Mouse (Mus musculus): Measurements from ENCODE around the gene Rpl36a-ps1.

Rpl36a-ps1 gene

DNA sequence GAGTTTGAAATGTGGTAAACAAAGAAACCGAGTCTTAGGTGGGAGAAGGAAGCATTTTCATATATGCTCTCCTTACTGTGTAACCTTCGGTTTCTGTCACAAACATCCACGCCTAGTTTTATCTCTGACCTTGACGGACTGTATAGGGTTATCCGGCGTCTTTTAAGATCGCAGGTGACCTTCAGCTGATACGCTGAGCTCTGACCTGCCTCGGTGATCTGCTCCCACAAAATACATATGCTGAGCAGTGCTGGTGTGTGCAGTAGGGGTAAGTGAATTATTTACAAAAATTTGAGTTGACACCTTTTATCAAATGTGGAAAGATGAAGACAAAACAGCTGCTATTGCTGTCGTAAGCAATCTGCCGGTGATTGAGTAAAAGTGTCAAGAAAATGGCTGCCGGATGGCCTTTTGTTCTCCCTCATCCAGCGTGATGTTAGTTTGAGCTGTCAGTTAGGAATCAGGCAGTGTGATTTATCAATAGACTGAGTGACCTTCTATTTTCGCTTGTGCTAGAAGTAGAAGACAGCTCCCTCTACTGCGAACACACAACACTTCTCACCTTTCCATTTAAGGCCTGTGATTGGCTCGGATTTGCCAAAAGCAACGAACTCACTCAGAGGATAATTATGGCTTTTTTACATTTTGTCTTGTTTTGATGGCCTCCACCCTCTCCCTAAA, 35.0 kb downstream of the Rpl36a-ps1 start:
- in situ Hi-C loops (cut with MboI; ENCODE audit: low pct_unique_long_range_greater_than_20kb in 1 of 2, low sequenced_read_pairs in 2 of 2, unreplicated experiment in 1 of 2): no loop called here

DNA sequence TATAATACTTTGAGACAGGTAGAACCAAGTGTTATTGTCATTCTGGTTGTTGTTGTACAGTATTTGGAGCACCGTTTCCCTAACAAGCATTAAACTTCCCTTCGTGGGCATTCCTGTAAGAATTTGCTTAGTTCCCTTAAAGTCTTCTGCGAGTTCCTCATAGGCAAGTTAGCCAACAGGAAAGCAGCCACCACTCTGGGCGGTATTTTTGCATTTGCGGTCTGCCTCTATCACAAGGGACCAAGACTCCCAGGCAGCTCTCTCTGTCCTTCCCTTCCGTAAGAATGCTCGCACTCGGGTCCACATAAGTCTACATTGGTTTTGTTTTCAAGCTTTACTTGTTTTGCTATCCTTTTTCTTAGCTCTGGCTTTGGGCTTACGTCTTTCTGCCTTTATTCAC, 37.3 kb downstream of the Rpl36a-ps1 start:
- in situ Hi-C loops (cut with MboI; ENCODE audit: low pct_unique_long_range_greater_than_20kb in 1 of 2, low sequenced_read_pairs in 2 of 2, unreplicated experiment in 1 of 2): no loop called here

DNA sequence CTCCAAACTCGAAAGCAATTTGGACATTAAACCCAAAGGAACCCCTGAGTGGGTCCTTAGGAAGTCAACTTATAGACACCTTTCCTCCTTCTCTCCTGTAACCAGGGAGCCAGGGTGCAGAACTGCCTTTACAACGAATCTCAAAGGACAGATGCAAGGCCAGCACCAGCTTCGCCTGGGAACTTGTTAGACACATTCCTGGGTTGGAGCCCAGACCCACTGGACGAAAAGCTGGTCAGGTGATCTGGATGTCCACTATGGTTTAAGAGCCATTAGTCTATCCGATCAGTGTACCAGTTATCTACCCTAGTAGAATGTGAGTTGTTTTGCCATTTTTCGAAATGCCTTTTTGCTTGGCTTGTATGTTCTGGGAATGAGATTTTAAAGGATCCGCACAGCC, 41.7 kb downstream of the Rpl36a-ps1 start:
- in situ Hi-C loops (cut with MboI; ENCODE audit: low pct_unique_long_range_greater_than_20kb in 1 of 2, low sequenced_read_pairs in 2 of 2, unreplicated experiment in 1 of 2): no loop called here

DNA sequence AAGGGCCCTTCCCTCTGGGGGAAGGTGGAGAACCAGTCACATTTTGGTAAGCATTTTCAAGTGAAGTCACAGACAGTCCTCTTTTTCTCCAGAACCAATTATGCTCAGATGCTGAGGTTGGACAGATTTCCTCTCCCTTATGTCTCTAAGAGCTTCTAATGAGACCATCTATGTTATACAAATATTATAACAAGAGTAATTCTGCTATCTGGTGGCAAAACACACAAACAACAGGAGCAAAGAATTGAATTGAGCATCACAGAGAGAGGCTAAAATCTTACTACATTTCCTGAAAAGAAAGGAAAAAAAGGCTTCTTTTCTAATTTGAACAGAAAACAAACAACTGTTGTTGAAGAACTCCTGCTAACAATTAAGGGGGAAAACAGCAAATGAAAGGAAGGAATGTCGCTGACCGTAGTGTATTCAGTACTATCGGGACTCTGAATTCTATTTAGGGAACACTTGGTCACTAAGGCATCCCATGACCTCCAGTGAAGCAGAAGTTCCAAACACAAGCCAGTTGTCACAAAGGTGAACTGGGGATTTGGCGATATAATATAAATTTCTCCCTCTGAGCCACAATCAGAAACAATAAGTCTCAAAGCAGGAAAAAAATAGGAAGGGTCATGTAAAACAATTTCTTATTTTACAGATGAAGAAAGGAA, 42.4 kb downstream of the Rpl36a-ps1 start:
- in situ Hi-C loops (cut with MboI; ENCODE audit: low pct_unique_long_range_greater_than_20kb in 1 of 2, low sequenced_read_pairs in 2 of 2, unreplicated experiment in 1 of 2): no loop called here

Data from mouse embryonic stem cell (cell line).